In genomic region chr2:181043437-181043836, GRCm38 (mm10) we compare ENCODE assay signal across 8 mouse cellular contexts. TPM values are rescaled to one million over a fixed set of nuclear protein-coding genes. Genes with fewer than 3 reads are reported as not detected.
DNase-seq lines count a peak whose midpoint lies in the region; ATAC-seq and TF ChIP-seq lines count a peak whose summit lies in the region.
"Had no signal": no experiment of that assay in that cellular context is flagged by ENCODE, and none has a peak within 500 bp of the region (broad histone marks: within the 10 kb centered on the region; RNA-seq: fewer than 3 reads in every experiment).

TSS of gene Chrna4 (minus strand) at chr2:181043546.

- H3K4me2 ChIP-seq in liver, embryonic 14.5 days (ENCODE audit: low read depth), result no peak within 1 kb of the TSS
- no peak within 1 kb of the TSS for H3K4me2 ChIP-seq in liver, embryonic 11.5 days
- H3K4me2 ChIP-seq in liver, postnatal 0 days (ENCODE audit: low read depth, low read length), result no peak within 1 kb of the TSS
- H3K4me2 ChIP-seq: heart, embryonic 15.5 days had no signal

- no peak within 1 kb of the TSS for H3K4me3 ChIP-seq in liver, embryonic 14.5 days (ENCODE audit: insufficient read depth in 1 of 2, low read depth in 2 of 2, low read length in 2 of 2)
- no peak within 1 kb of the TSS for H3K4me3 ChIP-seq in liver, embryonic 11.5 days (ENCODE audit: low read depth, low read length)
- peak within 1 kb of the TSS; percentile 9; the same call in 1 of the 2 replicates for H3K4me3 ChIP-seq in kidney, adult 2 months (ENCODE audit: insufficient read depth, low read depth, low read length)
- H3K4me3 ChIP-seq in liver, postnatal 0 days (ENCODE audit: low read depth, low read length), result no peak within 1 kb of the TSS
- H3K4me3 ChIP-seq: heart, embryonic 15.5 days had no signal

- WGBS in liver, embryonic 14.5 days (ENCODE audit: insufficient replicate concordance), result 44% methylated on average over 3 of the region's 3 CpGs
- 55% methylated on average over 3 of the region's 3 CpGs for WGBS in liver, embryonic 11.5 days
- 32% methylated on average over 3 of the region's 3 CpGs for whole genome bisulfite sequencing in kidney, adult 2 months
- 47% methylated on average over 3 of the region's 3 CpGs for WGBS in liver, postnatal 0 days (ENCODE audit: insufficient replicate concordance)

- no peak for DNase-seq in liver, embryonic 14.5 days (ENCODE audit: low read depth in 3 of 3, low spot score in 3 of 3)
- no peak for DNase-seq in liver, embryonic 11.5 days (ENCODE audit: low spot score)
- peak; percentile 35 for DNase-seq in embryo, embryonic 11 days
- peak; percentile 92 for DNase-seq in kidney, adult 2 months
- peak; percentile 40 for DNase-seq in liver, postnatal 0 days
- DNase-seq in MN1 (ENCODE audit: low spot score), result no peak

- H3K9ac ChIP-seq in liver, embryonic 14.5 days (replicated peaks), result no peak within 1 kb of the TSS
- no peak within 1 kb of the TSS for H3K9ac ChIP-seq in liver, embryonic 11.5 days (ENCODE audit: low read depth, low read length)
- no peak within 1 kb of the TSS for H3K9ac ChIP-seq in liver, postnatal 0 days (replicated peaks)
- H3K9ac ChIP-seq: heart, embryonic 15.5 days had no signal

- H3K4me1 ChIP-seq in liver, embryonic 14.5 days (replicated peaks; ENCODE audit: control insufficient read depth in 2 of 2, insufficient read depth in 2 of 2, low read length in 1 of 2), result peaks cover 0 to 5% of the 10 kb centered on the region in 2 experiments; a peak in 2 of 4 replicates
- no peaks in the 10 kb centered on the region for H3K4me1 ChIP-seq in liver, embryonic 11.5 days (replicated peaks; ENCODE audit: control insufficient read depth, insufficient read depth, low read length)
- H3K4me1 ChIP-seq in kidney, adult 2 months (ENCODE audit: control insufficient read depth, insufficient read depth, low read length), result peaks cover 14% of the 10 kb centered on the region
- peaks cover 11% of the 10 kb centered on the region for H3K4me1 ChIP-seq in liver, postnatal 0 days (ENCODE audit: insufficient read depth)

- TF ChIP-seq EP300 in liver, embryonic 14.5 days (IDR thresholded peaks at IDR 0.05; ENCODE audit: low read depth), result no peak
- TF ChIP-seq EP300 in liver, postnatal 0 days (IDR thresholded peaks at IDR 0.05; ENCODE audit: low read depth), result no peak

- no peaks in the 10 kb centered on the region for H3K36me3 ChIP-seq in liver, embryonic 14.5 days (replicated peaks; ENCODE audit: control insufficient read depth, insufficient read depth, low read depth)
- H3K36me3 ChIP-seq in liver, embryonic 11.5 days (ENCODE audit: control insufficient read depth, insufficient read depth, low read length), result no peaks in the 10 kb centered on the region
- H3K36me3 ChIP-seq in kidney, adult 2 months (ENCODE audit: control insufficient read depth, insufficient read depth, low read length), result no peaks in the 10 kb centered on the region
- H3K36me3 ChIP-seq in liver, postnatal 0 days (replicated peaks; ENCODE audit: insufficient read depth, low read length), result no peaks in the 10 kb centered on the region
- H3K36me3 ChIP-seq: heart, embryonic 15.5 days had no signal

- TF ChIP-seq POLR2A in kidney, adult 2 months (IDR thresholded peaks at IDR 0.05; ENCODE audit: low read depth, low read length), result no peak

- TF ChIP-seq CTCF in liver, embryonic 14.5 days (IDR thresholded peaks at IDR 0.05; ENCODE audit: low read depth), result no peak
- no peak for TF ChIP-seq CTCF in kidney, adult 2 months (conservative IDR thresholded peaks at IDR 0.05; ENCODE audit: insufficient read depth, insufficient read length, low read depth, low read length)
- TF ChIP-seq CTCF in liver, postnatal 0 days (IDR thresholded peaks at IDR 0.05; ENCODE audit: low read depth), result no peak

- peaks cover 25% of the 10 kb centered on the region for H3K27me3 ChIP-seq in liver, embryonic 14.5 days (ENCODE audit: control insufficient read depth, insufficient read depth, low read length)
- peaks cover 37% of the 10 kb centered on the region for H3K27me3 ChIP-seq in liver, embryonic 11.5 days (replicated peaks; ENCODE audit: control insufficient read depth, insufficient read depth, low read length)
- no peaks in the 10 kb centered on the region for H3K27me3 ChIP-seq in kidney, adult 2 months (replicated peaks; ENCODE audit: control insufficient read depth, insufficient read depth, low read length)
- peaks cover 25% of the 10 kb centered on the region for H3K27me3 ChIP-seq in liver, postnatal 0 days (ENCODE audit: insufficient read depth, low read length)

- ATAC-seq in liver, embryonic 14.5 days (ENCODE audit: insufficient read depth), result peak; percentile 16; the same call in 1 of the 2 replicates
- no peak for ATAC-seq in liver, embryonic 11.5 days (replicated peaks; ENCODE audit: low FRiP score)
- ATAC-seq in liver, postnatal 0 days, result peak; percentile 80
- ATAC-seq in megakaryocyte-erythroid progenitor cell, adult 5-6 weeks (replicated peaks; ENCODE audit: low FRiP score, low TSS enrichment, poor library complexity, severe bottlenecking), result no peak

- H3K9me3 ChIP-seq in liver, embryonic 14.5 days (ENCODE audit: control insufficient read depth, low read length), result no peaks in the 10 kb centered on the region
- no peaks in the 10 kb centered on the region for H3K9me3 ChIP-seq in liver, embryonic 11.5 days (ENCODE audit: control insufficient read depth, low read length)
- no peaks in the 10 kb centered on the region for H3K9me3 ChIP-seq in liver, postnatal 0 days (ENCODE audit: low read length)
- H3K9me3 ChIP-seq: heart, embryonic 15.5 days had no signal

- H3K27ac ChIP-seq in liver, embryonic 14.5 days, result no peak within 1 kb of the TSS
- no peak within 1 kb of the TSS for H3K27ac ChIP-seq in liver, embryonic 11.5 days (ENCODE audit: low read depth, low read length)
- H3K27ac ChIP-seq in kidney, adult 2 months (ENCODE audit: insufficient read depth, low read depth, low read length), result peak within 1 kb of the TSS; percentile 70
- no peak within 1 kb of the TSS for H3K27ac ChIP-seq in liver, postnatal 0 days (ENCODE audit: low read depth)
- H3K27ac ChIP-seq: heart, embryonic 15.5 days had no signal

RNA-seq across cellular contexts. Expression of gene Chrna4, which starts in this region (rescaled TPM):
- polyA plus RNA-seq in liver, embryonic 14.5 days (2012; rRNA removed), result 0.71 and 0.98 TPM in 2 replicates
- polyA plus RNA-seq in liver, embryonic 14.5 days (2014; fragmentation: Nextera tagmentation; extraction: Ambion mirVana), result 0.50 and 1.1 TPM in 2 replicates
- 1.2 and 1.6 TPM in 2 replicates for polyA plus RNA-seq in liver, embryonic 11.5 days (2014; fragmentation: Nextera tagmentation; extraction: Ambion mirVana)
- polyA plus RNA-seq in kidney, adult 2 months (2012; rRNA removed), result 37.8 and 42.6 TPM in 2 replicates
- polyA plus RNA-seq in liver, postnatal 0 days (2015; fragmentation: Nextera tagmentation; extraction: Ambion mirVana), result 0.02 and 0.05 TPM in 2 replicates
- total RNA-seq in megakaryocyte-erythroid progenitor cell, adult 5-6 weeks (2014; fragmentation: Nextera tagmentation), result not detected in 2 replicates
- not detected in 2 replicates for total RNA-seq in megakaryocyte-erythroid progenitor cell, adult 5-6 weeks (2017)

Comparison
In these comparisons a context has a peak if more than half of its experiments do, and no peak if none do; other contexts are left out.
1. RNA of gene Chrna4 (polyA plus RNA-seq): 37.8 to 42.6 TPM in kidney, adult 2 months; 1.2 to 1.6 TPM in liver, embryonic 11.5 days, 0.50 to 1.1 TPM in liver, embryonic 14.5 days and 0.02 to 0.05 TPM in liver, postnatal 0 days; every median in the first group is over 10 times any median in the second.
2. Peak in DNase-seq and ATAC-seq in liver, postnatal 0 days; RNA of the gene not detected or under 1 TPM.
3. DNase-seq: peak in embryo, embryonic 11 days (single experiment) and kidney, adult 2 months (single experiment); none in liver, embryonic 14.5 days (0 of 3), liver, embryonic 11.5 days (single experiment) and MN1 (single experiment).